Mouse (Mus musculus) myocyte (in vitro differentiated cells): ENCODE data around the gene Paqr9.

Experiments used
- CEBPB ChIP-seq: IDR thresholded peaks from 2 replicates; pipeline ENCODE4 v1.6.1; 2011; ENCODE audit warnings: mild to moderate bottlenecking, moderate library complexity; ENCODE audit not compliant: poor library complexity, insufficient read depth, severe bottlenecking
- MAX ChIP-seq: IDR thresholded peaks from one replicate; pipeline ENCODE4 v1.6.1; 2011; ENCODE audit warnings: low read depth, mild to moderate bottlenecking, control low read depth
- MYOG ChIP-seq, 3 experiments: IDR thresholded peaks; one replicate each; pipeline ENCODE4 v1.6.1; 2011; ENCODE audit warnings: control low read depth in 2 of 3, low read depth in 2 of 3, mild to moderate bottlenecking in 2 of 3; ENCODE audit not compliant: insufficient read length in 2 of 3, control insufficient read depth in 1 of 3, insufficient read depth in 1 of 3
- POLR2A ChIP-seq: IDR thresholded peaks from one replicate; pipeline ENCODE4 v1.6.1; 2011; ENCODE audit warnings: low read depth, mild to moderate bottlenecking, control low read depth, moderate library complexity; ENCODE audit not compliant: insufficient read length
- POLR2AphosphoS2 ChIP-seq: IDR thresholded peaks from one replicate; pipeline ENCODE4 v1.6.1; 2011; ENCODE audit warnings: low read depth, control low read depth; ENCODE audit not compliant: insufficient read length
- TCF12 ChIP-seq: IDR thresholded peaks from one replicate; pipeline ENCODE4 v1.6.1; 2011; ENCODE audit warnings: mild to moderate bottlenecking, control low read depth; ENCODE audit not compliant: poor library complexity, insufficient read depth, severe bottlenecking
- USF1 ChIP-seq: IDR thresholded peaks from one replicate; pipeline ENCODE4 v1.6.1; 2011; ENCODE audit warnings: low read depth, mild to moderate bottlenecking, control low read depth, moderate library complexity

GRCm38 (mm10) chr9:95521031-95521430 lies 38.4 kb upstream of the Paqr9 start:
- no peak for TF ChIP-seq POLR2AphosphoS2
- no peak for TF ChIP-seq POLR2A
- TF ChIP-seq MAX = no peak
- TF ChIP-seq USF1 = no peak
- no peak for TF ChIP-seq TCF12
- TF ChIP-seq MYOG (IDR thresholded peaks at IDR 0.05; ENCODE audit: control insufficient read depth in 1 of 3, insufficient read depth in 1 of 3, insufficient read length in 2 of 3, low read depth in 2 of 3) = no peak
- no peak for TF ChIP-seq CEBPB
